Mouse (Mus musculus) CH12.LX (cell line): ENCODE measurements around the gene Lrrc46. TPM values are rescaled to one million over a fixed set of nuclear protein-coding genes. Genes with fewer than 3 reads are reported as not detected.
A peak's percentile ranks its signal among the peaks of the same experiment; 100 is the strongest.

Source experiments
- DNase-seq: peaks from one replicate; pipeline ENCODE4 v3.0.0-alpha.2; 2013; ENCODE audit errors: extremely low read depth
- H3K27ac ChIP-seq: 2 replicates; pipeline ENCODE4 v1.5.1; 2012; ENCODE audit warnings: low read depth, mild to moderate bottlenecking, control low read depth, moderate library complexity; ENCODE audit not compliant: insufficient read depth
- H3K27me3 ChIP-seq: replicated peaks from 2 replicates; pipeline ENCODE3; 2012; ENCODE audit warnings: inconsistent platforms
- H3K36me3 ChIP-seq, 2 experiments: replicated peaks in 1 of 2; 2 replicates each; pipeline versions ENCODE3 to v1.6.1; 2012; ENCODE audit warnings: inconsistent platforms in 1 of 2, low read length in 1 of 2, mild to moderate bottlenecking in 1 of 2, mixed read lengths in 1 of 2, moderate library complexity in 1 of 2; ENCODE audit not compliant: control insufficient read depth in 1 of 2, insufficient read depth in 1 of 2
- H3K4me1 ChIP-seq, 2 experiments: 2 replicates each; pipeline ENCODE4 v1.6.1; 2012; ENCODE audit warnings: inconsistent platforms in 1 of 2, moderate library complexity in 1 of 2; ENCODE audit not compliant: insufficient read depth in 2 of 2, control insufficient read depth in 1 of 2
- H3K4me2 ChIP-seq: 2 replicates; pipeline ENCODE4 v1.6.1; 2012; ENCODE audit warnings: low read depth, mild to moderate bottlenecking, control low read depth; ENCODE audit not compliant: poor library complexity, insufficient read depth, severe bottlenecking
- H3K4me3 ChIP-seq, 3 experiments: fragments of 150-350 bp in 1 of 3; sonication (generic) in 1 of 3; replicated peaks in 1 of 3; 2 replicates each; pipeline versions ENCODE3 to v1.5.1; 2011 to 2012; ENCODE audit warnings: low read depth in 2 of 3, low read length in 2 of 3, mild to moderate bottlenecking in 2 of 3, moderate library complexity in 2 of 3, control low read depth in 1 of 3, improper control_type of control experiment in 1 of 3, inconsistent platforms in 1 of 3, mixed read lengths in 1 of 3; ENCODE audit not compliant: poor library complexity in 1 of 3
- H3K79me2 ChIP-seq: replicated peaks from 2 replicates; pipeline ENCODE4 v1.6.1; 2012; ENCODE audit warnings: mild to moderate bottlenecking, moderate library complexity; ENCODE audit not compliant: control insufficient read depth, poor library complexity, insufficient read depth, severe bottlenecking; ENCODE audit errors: extremely low read depth
- H3K9ac ChIP-seq: 2 replicates; pipeline ENCODE4 v1.6.1; 2012; ENCODE audit warnings: low read depth, mild to moderate bottlenecking, control low read depth, moderate library complexity; ENCODE audit not compliant: insufficient read depth
- H3K9me3 ChIP-seq: replicated peaks from 2 replicates; pipeline ENCODE3; 2012; ENCODE audit warnings: low read length, inconsistent platforms, mixed read lengths
- BHLHE40 ChIP-seq: IDR thresholded peaks from 2 replicates; pipeline ENCODE4 v1.6.1; 2011; ENCODE audit warnings: mild to moderate bottlenecking, low read depth, low read length, improper control_type of control experiment
- CHD1 ChIP-seq: IDR thresholded peaks from 2 replicates; pipeline ENCODE4 v1.6.1; 2012; ENCODE audit warnings: low read depth, low read length, improper control_type of control experiment, inconsistent platforms
- CHD2 ChIP-seq: IDR thresholded peaks from 2 replicates; pipeline ENCODE4 v1.6.1; 2011; ENCODE audit warnings: low read length, improper control_type of control experiment
- CTCF ChIP-seq, 2 experiments: IDR thresholded peaks in 1 of 2; conservative IDR thresholded peaks in 1 of 2; 2 replicates each; pipeline ENCODE4 v1.5.1; 2011 to 2012; ENCODE audit warnings: low read depth in 2 of 2, low read length in 2 of 2, improper control_type of control experiment in 1 of 2, inconsistent platforms in 1 of 2, mild to moderate bottlenecking in 1 of 2, moderate library complexity in 1 of 2
- E2F4 ChIP-seq: IDR thresholded peaks from 2 replicates; pipeline ENCODE4 v1.6.1; 2011; ENCODE audit warnings: low read depth, low read length, improper control_type of control experiment; ENCODE audit not compliant: insufficient replicate concordance
- ELF1 ChIP-seq: IDR thresholded peaks from 2 replicates; pipeline ENCODE4 v1.6.1; 2014; ENCODE audit warnings: low read depth, mild to moderate bottlenecking, inconsistent platforms, low read length, improper control_type of control experiment
- EP300 ChIP-seq: IDR thresholded peaks from 2 replicates; pipeline ENCODE4 v1.6.1; 2011; ENCODE audit warnings: low read length, improper control_type of control experiment
- ETS1 ChIP-seq: conservative IDR thresholded peaks from 2 replicates; pipeline ENCODE4 v1.6.1; 2012; ENCODE audit warnings: low read depth, mild to moderate bottlenecking, inconsistent platforms, low read length, improper control_type of control experiment, moderate library complexity
- GABPA ChIP-seq: IDR thresholded peaks from 2 replicates; pipeline ENCODE4 v1.6.1; 2012; ENCODE audit warnings: low read depth, low read length, improper control_type of control experiment, inconsistent platforms; ENCODE audit not compliant: insufficient replicate concordance
- HCFC1 ChIP-seq: IDR thresholded peaks from 2 replicates; pipeline ENCODE4 v1.6.1; 2012; ENCODE audit warnings: low read depth, mild to moderate bottlenecking, inconsistent platforms, low read length, improper control_type of control experiment
- IRF4 ChIP-seq: IDR thresholded peaks from 2 replicates; pipeline ENCODE4 v1.6.1; 2014; ENCODE audit warnings: low read depth, mild to moderate bottlenecking, inconsistent platforms, low read length, improper control_type of control experiment
- JUN ChIP-seq: IDR thresholded peaks from 2 replicates; pipeline ENCODE4 v1.6.1; 2011; ENCODE audit warnings: low read depth, mild to moderate bottlenecking, low read length, improper control_type of control experiment, moderate library complexity; ENCODE audit not compliant: insufficient read depth
- JUND ChIP-seq: conservative IDR thresholded peaks from 2 replicates; pipeline ENCODE4 v1.6.1; 2011; ENCODE audit warnings: low read depth, low read length, improper control_type of control experiment
- KAT2A ChIP-seq: IDR thresholded peaks from 2 replicates; pipeline ENCODE4 v1.6.1; 2012; ENCODE audit warnings: low read length, improper control_type of control experiment, inconsistent platforms; ENCODE audit not compliant: insufficient replicate concordance
- MAFK ChIP-seq: IDR thresholded peaks from 2 replicates; pipeline ENCODE4 v1.6.1; 2011; ENCODE audit warnings: low read length, improper control_type of control experiment; ENCODE audit not compliant: insufficient replicate concordance
- MAX ChIP-seq: IDR thresholded peaks from 2 replicates; pipeline ENCODE4 v1.6.1; 2011; ENCODE audit warnings: low read length, improper control_type of control experiment
- MAZ ChIP-seq: IDR thresholded peaks from 2 replicates; pipeline ENCODE4 v1.6.1; 2012; ENCODE audit warnings: low read depth, mild to moderate bottlenecking, inconsistent platforms, low read length, improper control_type of control experiment, moderate library complexity
- MEF2A ChIP-seq: IDR thresholded peaks from 2 replicates; pipeline ENCODE4 v1.6.1; 2014; ENCODE audit warnings: low read depth, mild to moderate bottlenecking, inconsistent platforms, low read length, improper control_type of control experiment, borderline replicate concordance
- MXI1 ChIP-seq: IDR thresholded peaks from 2 replicates; pipeline ENCODE4 v1.6.1; 2011; ENCODE audit warnings: mild to moderate bottlenecking, low read depth, low read length, improper control_type of control experiment
- MYC ChIP-seq: IDR thresholded peaks from 2 replicates; pipeline ENCODE4 v1.6.1; 2011; ENCODE audit warnings: low read depth, mild to moderate bottlenecking, improper control_type of control experiment, low read length
- NELFE ChIP-seq: IDR thresholded peaks from 2 replicates; pipeline ENCODE4 v1.6.1; 2011; ENCODE audit warnings: low read depth, low read length, improper control_type of control experiment
- PAX5 ChIP-seq: IDR thresholded peaks from 2 replicates; pipeline ENCODE4 v1.6.1; 2012; ENCODE audit warnings: low read length, inconsistent platforms, mixed read lengths
- POLR2A ChIP-seq: IDR thresholded peaks from 2 replicates; pipeline ENCODE4 v1.6.1; 2011; ENCODE audit warnings: low read depth, mild to moderate bottlenecking, improper control_type of control experiment, low read length
- POLR2AphosphoS2 ChIP-seq: IDR thresholded peaks from 2 replicates; pipeline ENCODE4 v1.6.1; 2011; ENCODE audit warnings: low read depth, low read length, improper control_type of control experiment
- RAD21 ChIP-seq: IDR thresholded peaks from 2 replicates; pipeline ENCODE4 v1.6.1; 2011; ENCODE audit warnings: low read depth, mild to moderate bottlenecking, low read length, improper control_type of control experiment, moderate library complexity
- RCOR1 ChIP-seq: conservative IDR thresholded peaks from 2 replicates; pipeline ENCODE4 v1.6.1; 2012; ENCODE audit warnings: low read depth, mild to moderate bottlenecking, inconsistent platforms, low read length, improper control_type of control experiment
- SIN3A ChIP-seq: IDR thresholded peaks from 2 replicates; pipeline ENCODE4 v1.6.1; 2012; ENCODE audit warnings: low read length, improper control_type of control experiment, inconsistent platforms
- SMC3 ChIP-seq: IDR thresholded peaks from 2 replicates; pipeline ENCODE4 v1.6.1; 2011; ENCODE audit warnings: low read depth, low read length, improper control_type of control experiment
- TBP ChIP-seq: conservative IDR thresholded peaks from 2 replicates; pipeline ENCODE4 v1.6.1; 2011; ENCODE audit warnings: low read depth, low read length, improper control_type of control experiment
- TCF12 ChIP-seq: IDR thresholded peaks from 2 replicates; pipeline ENCODE4 v1.6.1; 2014; ENCODE audit warnings: low read depth, mild to moderate bottlenecking, inconsistent platforms, low read length, improper control_type of control experiment
- UBTF ChIP-seq: IDR thresholded peaks from 2 replicates; pipeline ENCODE4 v1.6.1; 2012; ENCODE audit warnings: low read depth, mild to moderate bottlenecking, inconsistent platforms, low read length, improper control_type of control experiment, moderate library complexity
- USF1 ChIP-seq: IDR thresholded peaks from 2 replicates; pipeline ENCODE4 v1.6.1; 2014; ENCODE audit warnings: low read depth, mild to moderate bottlenecking, inconsistent platforms, low read length, improper control_type of control experiment
- USF2 ChIP-seq: conservative IDR thresholded peaks from 2 replicates; pipeline ENCODE4 v1.6.1; 2011; ENCODE audit warnings: low read depth, low read length, improper control_type of control experiment
- ZC3H11A ChIP-seq: IDR thresholded peaks from 2 replicates; pipeline ENCODE4 v1.6.1; 2012; ENCODE audit warnings: low read depth, mild to moderate bottlenecking, inconsistent platforms, low read length, improper control_type of control experiment
- ZKSCAN1 ChIP-seq: IDR thresholded peaks from 2 replicates; pipeline ENCODE4 v1.6.1; 2012; ENCODE audit warnings: low read depth, inconsistent platforms, low read length, improper control_type of control experiment, borderline replicate concordance
- ZMIZ1 ChIP-seq: IDR thresholded peaks from 2 replicates; pipeline ENCODE4 v1.6.1; 2012; ENCODE audit warnings: low read depth, mild to moderate bottlenecking, inconsistent platforms, low read length, improper control_type of control experiment
- ZNF384 ChIP-seq: IDR thresholded peaks from 2 replicates; pipeline ENCODE4 v1.6.1; 2012; ENCODE audit warnings: low read depth, low read length, improper control_type of control experiment, inconsistent platforms
- dilution Hi-C: fragments of 300-500 bp; cut with MboI; formaldehyde crosslinking; loops from 2 replicates; pipeline ENCODE4 v1.14.3; 2020; ENCODE audit warnings: low sequenced_read_pairs; ENCODE audit not compliant: extremely low pct_unique_long_range_greater_than_20kb, extremely low pct_ligation_motif_present
- in situ Hi-C: fragments of 300-500 bp; cut with MboI; formaldehyde crosslinking; loops from 3 replicates; pipeline ENCODE4 v1.14.3; 2019; ENCODE audit warnings: low sequenced_read_pairs, low pct_ligation_motif_present, low pct_unique_long_range_greater_than_20kb, mixed read lengths
- polyA plus RNA-seq: library from polyadenylated mRNA; unstranded; fragments of >175 nt; gene quantifications from 2 replicates; pipeline ENCODE4 v1.2.1, GENCODE M21; 2012; ENCODE audit warnings: low read depth; ENCODE audit not compliant: insufficient read length
- total RNA-seq, 2 experiments: library from RNA; depleted of rRNA; stranded (reverse); fragments of 300-350 nt in 1 of 2; fragments of >200 nt in 1 of 2; gene quantifications; 2 replicates each; pipeline ENCODE4 v1.2.3; 2012 to 2014

Gene Lrrc46
- total RNA-seq (2012; rRNA removed) (0.38 and 0.46 TPM in 2 replicates), total RNA-seq (2014; rRNA removed) (0.23 TPM in 1 of 2 replicates, not detected in the other), polyA plus RNA-seq (0.91 and 1.0 TPM in 2 replicates)

DNA sequence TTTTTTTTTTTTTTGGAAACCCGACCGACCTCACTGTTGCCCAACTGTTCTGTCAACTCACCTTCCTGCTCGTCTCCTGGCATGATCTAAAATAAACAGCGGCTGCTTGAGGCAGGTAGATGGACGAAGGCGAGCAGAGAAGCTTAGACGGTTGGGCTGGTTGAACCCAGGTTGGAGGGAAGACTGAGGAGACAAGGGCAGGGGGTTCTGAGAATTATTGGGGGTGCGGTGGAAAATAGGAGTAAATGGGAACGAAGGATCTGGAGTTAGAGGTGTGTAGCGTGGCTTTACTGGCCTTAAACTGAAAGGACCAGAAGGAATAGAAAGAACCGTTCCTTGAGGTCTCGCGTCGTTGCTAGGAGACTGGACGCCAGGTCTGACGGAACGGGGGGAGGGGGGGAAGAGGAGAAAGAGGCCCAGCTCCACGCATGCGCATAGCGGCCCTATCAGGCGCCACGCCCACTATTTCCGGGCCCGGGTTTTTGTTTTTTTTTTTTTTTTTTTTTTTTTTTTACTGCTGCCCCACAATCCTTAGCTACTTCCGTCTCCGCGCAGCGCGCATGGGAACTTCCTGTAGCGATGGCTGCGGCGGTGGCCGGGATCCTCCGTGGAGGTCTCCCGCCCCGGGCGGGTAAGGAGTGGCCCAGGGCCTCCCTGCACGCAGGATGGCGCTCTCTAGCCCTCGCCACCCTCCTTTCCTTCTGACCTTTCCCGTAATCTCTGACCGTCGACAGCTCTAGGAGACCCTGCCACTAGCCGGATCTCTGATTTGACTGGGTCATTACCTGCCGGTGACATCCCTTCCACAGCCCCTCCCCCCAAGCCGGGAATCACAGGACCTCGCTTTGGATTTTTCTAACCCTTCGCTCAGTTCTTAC lies at the start of gene Lrrc46, which contains the start of gene Mrpl10:
Lrrc46 (minus strand) TSS at position 386 of the 878 bp plus-strand sequence.
Mrpl10 (plus strand) TSS at position 539 of the 878 bp plus-strand sequence.
- DNase-seq = peak; percentile 98
- Histone ChIP-seq H3K27me3 (no peaks in the 10 kb centered on the region), H3K36me3 (peaks cover 15 to 45% of the 10 kb centered on the region in 2 experiments), H3K4me3 (peak within 1 kb of the TSS; percentile 75 to 94 (median 86)), H3K4me2 (peak within 1 kb of the TSS; percentile 99), H3K9me3 (peaks cover 4% of the 10 kb centered on the region), H3K9ac (peak within 1 kb of the TSS; percentile 84), H3K27ac (peak within 1 kb of the TSS; percentile 29), H3K4me1 (peaks cover 4 to 23% of the 10 kb centered on the region in 2 experiments; a peak in 3 of 4 replicates), H3K79me2 (peaks cover 30% of the 10 kb centered on the region)
- dilution Hi-C loops (no loop called here), in situ Hi-C loops (no loop called here)
- TF ChIP-seq JUN (no peak; the same call in 1 of the 2 replicates), MYC (peak; percentile 75; the same call in 1 of the 2 replicates), EP300 (no peak), KAT2A (peak; percentile 80; the same call in 1 of the 2 replicates), PAX5 (no peak), NELFE (peak; percentile 93), E2F4 (0 out of 2 replicates have a peak, but pooled peaks have one; percentile 66), TBP (peak; percentile 80), ZKSCAN1 (peak; percentile 40; the same call in 1 of the 2 replicates), HCFC1 (peak; percentile 95), CHD1 (no peak), MXI1 (peak; percentile 99), GABPA (no peak; the same call in 1 of the 2 replicates), MAZ (peak; percentile 98), RCOR1 (no peak), POLR2AphosphoS2 (0 out of 2 replicates have a peak, but pooled peaks have one; percentile 41), MAFK (no peak), IRF4 (peak; percentile 68; the same call in 1 of the 2 replicates), CHD2 (peak; percentile 95), ETS1 (peak; percentile 57), JUND (0 out of 2 replicates have a peak, but pooled peaks have one; percentile 5), MAX (peak; percentile 54), USF2 (no peak), SIN3A (peak; percentile 100), USF1 (no peak), BHLHE40 (no peak), UBTF (peak; percentile 85; the same call in 1 of the 2 replicates), ZC3H11A (no peak), CTCF (conservative IDR thresholded peaks at IDR 0.05 in 1 of 2, IDR thresholded peaks at IDR 0.05 in 1 of 2; ENCODE audit: low read depth in 2 of 2, low read length in 2 of 2) (no peak), ZNF384 (peak; percentile 100), RAD21 (no peak), MEF2A (peak; percentile 78), ELF1 (peak; percentile 99), SMC3 (no peak), ZMIZ1 (peak; percentile 63; the same call in 1 of the 2 replicates), POLR2A (peak; percentile 97), TCF12 (peak; percentile 89)
